Mouse (Mus musculus): ENCODE measurements around the gene Phox2b.

Phox2b gene

GRCm38 (mm10) chr5:67090856-67091255, 8.2 kb downstream of the Phox2b start:
- DNase-seq (ENCODE audit: low spot score) = no peak

DNA sequence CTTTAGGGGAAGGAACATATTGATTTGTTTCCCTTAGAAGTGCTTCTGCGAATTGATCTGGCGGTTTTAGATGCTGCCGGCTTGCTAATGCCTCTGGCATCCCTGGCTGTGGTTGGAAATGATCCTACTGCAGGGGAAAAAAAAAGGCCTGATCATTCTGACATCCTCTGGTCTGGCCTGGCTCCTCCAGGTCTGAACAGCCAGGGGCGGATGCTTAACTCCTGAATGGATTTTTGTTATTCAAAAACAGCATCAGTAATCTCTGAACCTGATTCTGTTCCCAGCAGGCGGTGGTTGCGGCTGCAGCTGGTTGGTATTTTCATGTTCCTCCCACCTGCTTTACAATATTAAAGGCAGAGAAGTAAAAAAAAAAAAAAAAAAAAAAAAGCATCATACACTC, 16.0 kb downstream of the Phox2b start:
- no peak for DNase-seq (ENCODE audit: low spot score)

GRCm38 (mm10) chr5:67063596-67063995, 35.5 kb downstream of the Phox2b start:
- no peak for DNase-seq (ENCODE audit: low spot score)

DNA sequence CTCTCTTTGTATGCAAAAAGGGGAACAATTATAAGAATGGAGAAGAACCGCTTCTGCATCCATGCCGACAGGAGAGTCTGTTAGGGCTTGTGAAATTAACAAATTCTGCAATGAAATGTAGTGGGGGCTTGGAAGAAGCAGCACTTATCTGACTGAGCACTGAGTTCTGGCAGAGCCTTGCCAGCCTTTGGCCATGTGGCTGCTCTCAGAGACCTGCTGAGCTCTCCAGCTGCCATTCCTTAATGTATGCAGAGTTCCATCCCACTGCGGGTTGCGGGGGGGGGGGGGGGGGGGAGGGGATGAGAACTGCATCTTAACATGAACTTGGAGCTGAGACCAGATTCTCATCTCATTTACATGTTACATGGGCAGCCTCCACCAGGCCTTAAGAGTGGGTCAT, 38.6 kb downstream of the Phox2b start:
- DNase-seq (ENCODE audit: low spot score) = no peak

GRCm38 (mm10) chr5:67057803-67058202, 41.3 kb downstream of the Phox2b start:
- no peak for DNase-seq (ENCODE audit: low spot score)

GRCm38 (mm10) chr5:67048003-67048402, 51.1 kb downstream of the Phox2b start:
- no peak for DNase-seq (ENCODE audit: low spot score)
